Mouse (Mus musculus) E14TG2a.4 (cell line): ENCODE data around the gene Tppp.

ENCODE experiments used
- CTCF ChIP-seq: conservative IDR thresholded peaks from 2 replicates; pipeline ENCODE4 v1.5.1; 2014; ENCODE audit warnings: low read length
- NANOG ChIP-seq: IDR thresholded peaks from 2 replicates; pipeline ENCODE4 v1.6.1; 2014; ENCODE audit warnings: borderline replicate concordance, low read length, mixed read lengths

DNA sequence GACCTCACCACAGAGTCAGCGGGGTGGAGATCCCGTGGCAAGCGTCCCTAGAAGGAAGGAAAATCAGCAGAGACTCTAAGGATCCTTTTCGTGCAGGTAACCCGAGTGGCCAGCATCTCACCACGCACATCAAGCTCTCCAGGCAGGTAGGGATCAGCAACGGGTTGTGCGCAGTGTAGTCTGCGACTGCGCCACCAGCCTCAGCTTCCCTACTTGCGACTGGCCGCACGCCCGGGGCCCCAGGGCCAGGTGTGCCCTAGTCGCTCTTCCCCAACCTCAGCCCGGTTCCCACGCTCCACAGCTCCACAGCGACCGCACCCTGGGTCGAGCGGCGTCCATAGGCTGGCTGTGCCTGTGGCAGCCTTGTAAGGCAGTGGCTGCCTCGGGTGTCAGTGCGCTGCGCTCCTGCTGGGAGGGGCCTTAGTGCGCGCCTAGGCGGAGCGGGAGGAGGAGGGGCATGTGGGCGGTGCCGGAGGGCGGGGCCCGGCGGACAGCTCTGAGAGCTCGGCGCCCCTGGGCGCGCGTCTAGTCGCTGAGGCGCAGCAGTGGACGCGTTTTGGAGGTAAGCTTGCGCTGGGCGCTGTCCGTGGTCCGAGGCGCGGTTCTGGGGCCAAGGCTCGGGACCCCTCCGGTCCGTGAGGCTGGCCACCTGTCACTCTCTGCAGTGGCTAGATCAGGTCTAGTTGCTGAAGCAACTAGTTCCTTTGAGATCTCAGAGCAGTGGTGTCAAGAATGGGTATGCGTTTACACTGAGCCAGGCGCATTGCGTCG lies at the start of gene Tppp:
- no peak for TF ChIP-seq CTCF
- no peak for TF ChIP-seq NANOG
